Mouse (Mus musculus) cerebellum, postnatal 14 days (tissue): ENCODE data around the gene Slit2.

Source experiments
- DNase-seq, 2 experiments: peaks; one replicate each; pipeline ENCODE4 v3.0.0; 2021; ENCODE audit warnings: mixed read lengths in 2 of 2

Slit2 gene

GRCm38 (mm10) chr5:48058612-48059011 is 75.7 kb downstream of the Slit2 start:
- DNase-seq: no peak

- no peak for DNase-seq
Observed at GRCm38 (mm10) chr5:48060715-48061114, 77.8 kb downstream of the Slit2 start.

- DNase-seq: no peak
Observed at GRCm38 (mm10) chr5:48078730-48079129, 95.8 kb downstream of the Slit2 start.

GRCm38 (mm10) chr5:48081223-48081881 is 98.4 kb downstream of the Slit2 start:
- DNase-seq: no peak

- no peak for DNase-seq
Observed at GRCm38 (mm10) chr5:48113400-48113799, 130.5 kb downstream of the Slit2 start.

- DNase-seq: no peak
Observed at GRCm38 (mm10) chr5:48114969-48115537, 132.1 kb downstream of the Slit2 start.

- DNase-seq: no peak
Observed at GRCm38 (mm10) chr5:48122651-48123050, 139.7 kb downstream of the Slit2 start.

- DNase-seq: peak; percentile 37 to 45
Observed at GRCm38 (mm10) chr5:48125770-48126423, 143.0 kb downstream of the Slit2 start.

GRCm38 (mm10) chr5:48129981-48130380 is 147.0 kb downstream of the Slit2 start:
- no peak for DNase-seq

- peak; percentile 43 to 55 for DNase-seq
Observed at GRCm38 (mm10) chr5:48136571-48136970, 153.6 kb downstream of the Slit2 start.

- DNase-seq: no peak
Observed at GRCm38 (mm10) chr5:48138849-48139487, 156.0 kb downstream of the Slit2 start.

- DNase-seq: no peak
Observed at GRCm38 (mm10) chr5:48139488-48139862, 156.5 kb downstream of the Slit2 start.

GRCm38 (mm10) chr5:48146082-48146481 is 163.1 kb downstream of the Slit2 start:
- no peak for DNase-seq

GRCm38 (mm10) chr5:48160829-48161228 is 177.9 kb downstream of the Slit2 start:
- no peak for DNase-seq

- no peak for DNase-seq
Observed at GRCm38 (mm10) chr5:48181646-48182302, 198.8 kb downstream of the Slit2 start.

- DNase-seq: no peak
Observed at GRCm38 (mm10) chr5:48184358-48184757, 201.4 kb downstream of the Slit2 start.

- no peak for DNase-seq
Observed at GRCm38 (mm10) chr5:48187819-48188218, 204.9 kb downstream of the Slit2 start.

- no peak for DNase-seq
Observed at GRCm38 (mm10) chr5:48199380-48199779, 216.4 kb downstream of the Slit2 start.

GRCm38 (mm10) chr5:48215248-48215647 is 232.3 kb downstream of the Slit2 start:
- no peak for DNase-seq

- no peak for DNase-seq
Observed at GRCm38 (mm10) chr5:48219624-48220155, 236.8 kb downstream of the Slit2 start.

GRCm38 (mm10) chr5:48225500-48225899 is 242.6 kb downstream of the Slit2 start:
- no peak for DNase-seq

GRCm38 (mm10) chr5:48230430-48231080 is 247.6 kb downstream of the Slit2 start:
- DNase-seq: no peak
